Mouse (Mus musculus) ES-Bruce4 (cell line): Measurements from ENCODE around the gene Fbxl4. TPM values are rescaled to one million over a fixed set of nuclear protein-coding genes. Genes with fewer than 3 reads are reported as not detected.

Experiments
- H3K27ac ChIP-seq: 2 replicates; pipeline ENCODE4 v1.5.1; 2012; ENCODE audit warnings: low read length, inconsistent platforms; ENCODE audit not compliant: insufficient read depth
- H3K27me3 ChIP-seq: 2 replicates; pipeline ENCODE4 v1.6.1; 2012; ENCODE audit warnings: mild to moderate bottlenecking, low read length, inconsistent platforms; ENCODE audit not compliant: control insufficient read depth, poor library complexity, insufficient read depth, severe bottlenecking
- H3K36me3 ChIP-seq: 2 replicates; pipeline ENCODE4 v1.6.1; 2012; ENCODE audit warnings: inconsistent platforms, mild to moderate bottlenecking, low read length, moderate library complexity; ENCODE audit not compliant: control insufficient read depth, poor library complexity, insufficient read depth, severe bottlenecking
- H3K4me1 ChIP-seq: one replicate; pipeline ENCODE4 v1.8.1; 2011; ENCODE audit warnings: low read length; ENCODE audit not compliant: control insufficient read depth, insufficient read depth
- H3K4me3 ChIP-seq: 2 replicates; pipeline ENCODE4 v1.5.1; 2011; ENCODE audit warnings: low read depth, mild to moderate bottlenecking, low read length
- H3K9ac ChIP-seq: 2 replicates; pipeline ENCODE4 v1.6.1; 2012; ENCODE audit warnings: low read depth, mild to moderate bottlenecking, inconsistent platforms; ENCODE audit not compliant: poor library complexity, severe bottlenecking
- H3K9me3 ChIP-seq: replicated peaks from 2 replicates; pipeline ENCODE4 v1.6.1; 2012; ENCODE audit warnings: mild to moderate bottlenecking, low read length, inconsistent platforms; ENCODE audit not compliant: control insufficient read depth, poor library complexity, insufficient read depth, severe bottlenecking
- CTCF ChIP-seq: IDR thresholded peaks from one replicate; pipeline ENCODE4 v1.8.1; 2011; ENCODE audit warnings: low read depth, low read length
- EP300 ChIP-seq: IDR thresholded peaks from 2 replicates; pipeline ENCODE4 v1.6.1; 2011; ENCODE audit warnings: low read depth, low read length; ENCODE audit not compliant: insufficient read depth
- POLR2A ChIP-seq: IDR thresholded peaks from one replicate; pipeline ENCODE4 v1.8.1; 2011; ENCODE audit warnings: low read length; ENCODE audit not compliant: insufficient read depth
- polyA plus RNA-seq: library from polyadenylated mRNA; stranded (reverse); fragments of >200 nt; gene quantifications from 2 replicates; pipeline ENCODE4 v1.2.4, GENCODE M21; 2011; ENCODE audit warnings: low read depth; ENCODE audit not compliant: missing spikeins, insufficient read depth, insufficient read length

Gene Fbxl4
- polyA plus RNA-seq, 1 experiment, result 13.5 TPM

DNA sequence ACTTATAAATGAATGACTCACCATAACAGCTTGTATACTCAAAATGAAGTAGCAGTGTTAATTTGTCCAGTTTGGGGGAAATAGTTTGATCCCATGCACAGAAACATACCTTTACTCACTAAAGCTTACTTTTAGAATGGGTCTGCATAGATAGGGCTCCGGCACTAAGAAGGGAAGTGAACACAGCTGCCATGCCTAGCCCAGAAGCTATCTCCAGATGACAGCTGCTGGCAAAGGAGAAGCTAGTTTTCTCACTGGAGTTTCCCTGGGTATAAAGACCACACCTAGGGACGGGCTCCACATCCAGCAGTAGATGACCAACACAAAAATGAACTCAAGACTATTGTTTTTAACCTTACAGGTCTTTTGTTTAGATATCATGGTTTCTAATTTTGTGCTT, 38.1 kb downstream of the Fbxl4 start:
- no peaks in the 10 kb centered on the region for H3K4me1 ChIP-seq
- no peak overlapping the region for H3K27ac ChIP-seq
- no peaks in the 10 kb centered on the region for H3K9me3 ChIP-seq
- no peak overlapping the region for H3K9ac ChIP-seq
- H3K27me3 ChIP-seq, result no peaks in the 10 kb centered on the region
- no peaks in the 10 kb centered on the region; the same call in 1 of the 2 replicates for H3K36me3 ChIP-seq
- H3K4me3 ChIP-seq, result no peak overlapping the region
- TF ChIP-seq CTCF, result no peak
- TF ChIP-seq EP300, result no peak
- TF ChIP-seq POLR2A, result no peak

DNA sequence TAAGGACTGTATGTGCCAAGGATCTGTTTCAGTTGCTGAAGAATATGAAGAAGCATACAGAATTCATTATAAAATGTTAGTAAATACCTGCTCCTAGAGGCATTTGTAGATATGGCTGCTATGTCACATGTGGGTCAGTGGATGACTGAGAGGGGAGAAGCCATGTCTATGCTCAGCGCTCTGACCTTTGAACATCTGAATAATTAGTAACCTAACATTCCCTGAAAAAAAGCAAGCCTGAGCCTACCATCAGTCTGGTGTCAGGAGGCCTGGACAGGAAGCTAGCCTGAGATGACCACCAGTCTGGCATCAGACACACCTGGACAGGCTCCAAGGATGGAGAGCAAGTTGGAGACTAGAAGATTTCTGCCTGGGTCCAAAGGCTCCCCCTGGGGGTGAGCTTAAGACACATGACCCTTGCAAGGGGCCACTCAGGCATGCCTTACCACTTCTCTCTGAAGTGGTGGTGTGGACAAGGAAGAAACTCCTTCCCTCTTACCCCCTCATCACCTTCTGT, 39.2 kb downstream of the Fbxl4 start:
- Histone ChIP-seq H3K9me3 (no peaks in the 10 kb centered on the region), H3K9ac (no peak overlapping the region), H3K27ac (no peak overlapping the region), H3K27me3 (no peaks in the 10 kb centered on the region), H3K4me3 (no peak overlapping the region), H3K36me3 (no peaks in the 10 kb centered on the region; the same call in 1 of the 2 replicates), H3K4me1 (no peaks in the 10 kb centered on the region)
- TF ChIP-seq POLR2A, result no peak
- no peak for TF ChIP-seq EP300
- no peak for TF ChIP-seq CTCF

DNA sequence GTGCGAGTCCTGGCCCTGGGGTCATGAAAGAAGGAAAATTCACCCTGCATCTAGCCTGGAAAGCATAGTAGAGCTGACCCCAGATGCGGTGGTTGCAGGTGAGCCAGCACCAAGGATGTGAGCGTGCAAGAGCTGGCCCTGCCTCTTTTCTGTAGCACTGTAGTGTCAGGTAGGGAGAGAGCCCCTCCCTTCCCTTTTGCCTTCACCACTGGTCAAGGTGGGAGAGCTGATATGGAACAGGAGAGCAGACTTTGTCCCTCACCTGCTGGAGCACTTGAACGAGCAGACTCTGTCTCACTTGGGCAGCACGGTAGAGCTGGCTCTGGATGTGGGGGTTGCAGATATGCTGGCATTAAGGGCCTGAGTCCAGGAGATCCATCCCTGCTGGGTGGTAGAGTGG, 39.7 kb downstream of the Fbxl4 start:
- H3K9ac ChIP-seq, result no peak overlapping the region
- H3K27ac ChIP-seq, result no peak overlapping the region
- H3K9me3 ChIP-seq, result no peaks in the 10 kb centered on the region
- no peak overlapping the region for H3K4me3 ChIP-seq
- TF ChIP-seq EP300 (no peak), POLR2A (no peak), CTCF (no peak)
- no peaks in the 10 kb centered on the region; the same call in 1 of the 2 replicates for H3K36me3 ChIP-seq
- no peaks in the 10 kb centered on the region for H3K4me1 ChIP-seq
- no peaks in the 10 kb centered on the region for H3K27me3 ChIP-seq

DNA sequence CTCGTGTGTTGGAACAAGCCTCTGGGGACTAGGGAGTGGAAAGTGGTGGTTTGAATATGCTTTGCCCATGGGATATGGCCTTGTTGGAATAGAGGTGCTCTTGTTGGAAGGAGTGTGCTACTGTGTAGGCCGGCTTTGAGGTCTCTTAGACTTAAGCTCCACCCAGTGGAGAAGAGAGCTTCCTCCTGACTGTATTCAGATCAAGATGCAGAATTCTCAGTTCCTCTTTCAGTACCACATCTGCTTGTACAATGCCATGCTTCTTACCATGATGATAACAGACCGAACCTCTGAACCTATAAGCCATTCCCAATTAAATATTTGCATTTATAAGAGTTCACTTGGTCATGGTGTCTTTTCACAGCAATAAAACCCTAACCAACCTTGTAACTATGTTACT, 44.7 kb downstream of the Fbxl4 start:
- TF ChIP-seq EP300 (no peak), CTCF (no peak), POLR2A (no peak)
- Histone ChIP-seq H3K4me3 (no peak overlapping the region), H3K4me1 (no peaks in the 10 kb centered on the region), H3K27ac (no peak overlapping the region), H3K9ac (no peak overlapping the region), H3K36me3 (no peaks in the 10 kb centered on the region; the same call in 1 of the 2 replicates), H3K9me3 (no peaks in the 10 kb centered on the region), H3K27me3 (no peaks in the 10 kb centered on the region)

DNA sequence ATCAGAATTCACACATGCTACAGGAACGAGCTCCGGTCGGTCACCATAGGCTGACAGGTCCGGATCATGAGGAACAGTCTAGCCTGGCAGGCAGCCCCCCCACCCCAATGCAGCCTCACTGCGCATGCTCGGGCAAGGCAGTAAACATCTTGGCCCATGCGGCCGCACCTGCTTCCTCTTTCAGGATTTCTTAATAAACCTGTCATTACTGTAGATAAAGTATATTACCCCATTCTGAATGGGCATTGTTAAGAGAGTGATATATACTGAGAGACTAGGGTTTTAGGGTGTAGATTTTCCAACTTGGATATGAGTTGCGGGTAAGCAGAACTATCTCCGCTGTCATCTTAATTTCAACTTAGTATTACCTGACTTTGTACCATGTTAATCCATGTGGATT, 45.6 kb downstream of the Fbxl4 start:
- H3K4me3 ChIP-seq, result no peak overlapping the region
- H3K4me1 ChIP-seq, result no peaks in the 10 kb centered on the region
- no peaks in the 10 kb centered on the region for H3K9me3 ChIP-seq
- H3K9ac ChIP-seq, result no peak overlapping the region
- H3K27ac ChIP-seq, result no peak overlapping the region
- TF ChIP-seq POLR2A, result no peak
- no peak for TF ChIP-seq EP300
- TF ChIP-seq CTCF, result no peak
- H3K27me3 ChIP-seq, result no peaks in the 10 kb centered on the region
- no peaks in the 10 kb centered on the region; the same call in 1 of the 2 replicates for H3K36me3 ChIP-seq

DNA sequence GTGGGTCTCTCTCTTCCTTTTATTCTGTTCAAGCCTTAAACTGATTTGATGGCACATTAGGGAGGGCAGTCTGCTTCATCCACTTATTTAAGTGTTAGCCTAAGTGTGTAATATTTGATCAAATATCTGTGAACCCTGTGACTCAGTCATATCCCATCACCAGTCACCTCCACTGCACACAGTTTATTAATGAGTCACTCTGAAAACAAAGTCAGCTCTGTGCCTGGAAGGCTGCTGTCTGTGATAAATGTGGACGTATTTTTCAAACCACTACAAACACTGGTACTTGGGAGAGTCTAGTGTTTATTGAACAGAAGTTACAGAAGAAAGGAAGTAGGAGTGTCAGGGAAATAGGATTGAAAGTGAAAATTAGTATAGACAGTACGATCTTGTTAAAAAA, 63.3 kb downstream of the Fbxl4 start:
- Histone ChIP-seq H3K27me3 (no peaks in the 10 kb centered on the region), H3K36me3 (no peaks in the 10 kb centered on the region), H3K9ac (no peak overlapping the region), H3K4me1 (no peaks in the 10 kb centered on the region), H3K9me3 (no peaks in the 10 kb centered on the region), H3K4me3 (no peak overlapping the region), H3K27ac (no peak overlapping the region)
- no peak for TF ChIP-seq EP300
- TF ChIP-seq POLR2A, result no peak
- TF ChIP-seq CTCF, result no peak
